Mouse (Mus musculus): ENCODE measurements around the gene Engase.

GRCm38 (mm10) chr11:118438665-118439414, 37.8 kb upstream of the Engase start:
- no peak for TF ChIP-seq CTCF (IDR thresholded peaks at IDR 0.05; ENCODE audit: low read depth, low read length)
- TF ChIP-seq GATA2 (IDR thresholded peaks at IDR 0.05; ENCODE audit: borderline replicate concordance, low read depth, low read length): no peak
- no peak for TF ChIP-seq GATA1 (IDR thresholded peaks at IDR 0.05; ENCODE audit: borderline replicate concordance, low read length)
- no peak for TF ChIP-seq POLR2AphosphoS5 (IDR thresholded peaks at IDR 0.05; ENCODE audit: insufficient replicate concordance, low read depth, low read length)

Data from G1E (cell line).